Mouse (Mus musculus) forebrain, embryonic 12.5 days (tissue): ENCODE measurements around the gene Kifc3. TPM values are rescaled to one million over a fixed set of nuclear protein-coding genes. Genes with fewer than 3 reads are reported as not detected.

Experiments
- ATAC-seq: fragments of 200-750 bp; cut with Nextera tagmentation; 2 replicates; pipeline ENCODE4 v1.8.0; 2017; ENCODE audit warnings: moderate TSS enrichment; ENCODE audit not compliant: low FRiP score
- H3K27ac ChIP-seq: fragments of 300-500 bp; sonication (generic); 2 replicates; pipeline ENCODE4 v1.5.1; 2016; ENCODE audit warnings: mild to moderate bottlenecking
- H3K27me3 ChIP-seq: fragments of 300-500 bp; sonication (generic); 2 replicates; pipeline ENCODE4 v1.6.1; 2016; ENCODE audit warnings: mild to moderate bottlenecking
- H3K36me3 ChIP-seq: fragments of 300-500 bp; sonication (generic); replicated peaks from 2 replicates; pipeline ENCODE4 v1.6.1; 2016; ENCODE audit warnings: mild to moderate bottlenecking
- H3K4me1 ChIP-seq: fragments of 300-500 bp; sonication (generic); 2 replicates; pipeline ENCODE4 v1.6.1; 2016
- H3K4me2 ChIP-seq: fragments of 300-500 bp; sonication (generic); 2 replicates; pipeline ENCODE4 v1.6.1; 2016; ENCODE audit warnings: mild to moderate bottlenecking, moderate library complexity
- H3K4me3 ChIP-seq: fragments of 300-500 bp; sonication (generic); replicated peaks from 2 replicates; pipeline ENCODE4 v1.5.1; 2016; ENCODE audit warnings: mild to moderate bottlenecking
- H3K9ac ChIP-seq: fragments of 300-500 bp; sonication (generic); 2 replicates; pipeline ENCODE4 v1.6.1; 2016; ENCODE audit warnings: mild to moderate bottlenecking
- H3K9me3 ChIP-seq: fragments of 300-500 bp; sonication (generic); 2 replicates; pipeline ENCODE4 v1.6.1; 2016
- WGBS: fragments of 180-500 bp; shearing (Covaris S2); methylation state at CpG from one replicate; pipeline ENCODE4 v1.1.7; 2016; 5-methylcytosine and 5-hydroxymethylcytosine counted together
- polyA plus RNA-seq: library from polyadenylated mRNA; unstranded; fragments of >200 nt; fragmentation: Nextera tagmentation; extraction: Ambion mirVana; gene quantifications from 2 replicates; pipeline ENCODE4 v1.2.1, GENCODE M21; 2016

The Kifc3 gene
- polyA plus RNA-seq, 1 experiment from 2014 or later = 8.3 TPM

DNA sequence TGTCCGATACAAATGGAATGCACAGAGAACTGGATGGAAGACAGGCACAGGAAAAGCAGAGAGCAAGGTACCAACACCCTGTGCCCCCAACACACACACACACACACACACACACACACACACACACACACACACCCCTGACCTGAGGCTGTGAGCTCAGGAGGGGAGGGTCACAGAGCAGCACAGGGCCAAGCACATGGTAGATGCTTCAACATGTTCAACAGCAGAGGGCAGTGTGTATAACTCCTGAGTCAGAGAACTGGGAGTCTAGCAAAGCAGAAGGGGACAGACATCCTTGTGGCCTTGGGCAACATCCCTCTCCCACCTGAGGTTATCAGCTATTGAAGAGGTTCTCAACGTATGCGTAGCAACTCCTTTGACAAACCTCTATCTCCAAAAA lies 88.9 kb downstream of the Kifc3 start:
- Histone ChIP-seq H3K4me2 (no peak overlapping the region), H3K36me3 (no peaks in the 10 kb centered on the region), H3K4me1 (no peaks in the 10 kb centered on the region), H3K27me3 (no peaks in the 10 kb centered on the region), H3K9me3 (no peaks in the 10 kb centered on the region), H3K9ac (no peak overlapping the region), H3K4me3 (no peak overlapping the region), H3K27ac (no peak overlapping the region)
- ATAC-seq = peak; percentile 61; the same call in 1 of the 2 replicates
- 83% methylated on average over 3 of the region's 3 CpGs for WGBS

DNA sequence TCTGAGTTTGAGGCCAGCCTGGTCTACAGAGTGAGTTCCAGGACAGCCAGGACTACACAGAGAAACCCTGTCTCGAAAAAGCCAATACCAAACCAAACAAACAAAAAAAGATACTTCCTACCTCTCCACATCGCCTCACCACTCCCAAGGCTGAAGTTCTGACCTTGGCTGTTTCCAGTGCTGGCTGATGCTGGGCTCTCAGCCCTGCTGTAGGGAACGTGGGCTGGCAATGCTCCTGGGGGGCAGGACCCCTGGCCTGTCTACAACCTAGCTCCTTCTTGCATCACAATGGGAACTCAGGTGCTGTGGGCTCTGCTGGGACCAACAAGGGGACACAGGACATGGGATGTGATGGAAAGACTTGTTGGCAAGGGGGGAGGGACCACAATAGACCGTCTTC lies 89.5 kb downstream of the Kifc3 start:
- WGBS = 79% methylated on average over 4 of the region's 4 CpGs
- no peaks in the 10 kb centered on the region for H3K9me3 ChIP-seq
- H3K4me3 ChIP-seq = no peak overlapping the region
- H3K9ac ChIP-seq = no peak overlapping the region
- ATAC-seq = no peak
- no peaks in the 10 kb centered on the region for H3K27me3 ChIP-seq
- no peaks in the 10 kb centered on the region for H3K4me1 ChIP-seq
- no peak overlapping the region for H3K4me2 ChIP-seq
- no peak overlapping the region for H3K27ac ChIP-seq
- 0 out of 2 replicates have a peak, but pooled peaks cover 2% of the 10 kb centered on the region for H3K36me3 ChIP-seq

DNA sequence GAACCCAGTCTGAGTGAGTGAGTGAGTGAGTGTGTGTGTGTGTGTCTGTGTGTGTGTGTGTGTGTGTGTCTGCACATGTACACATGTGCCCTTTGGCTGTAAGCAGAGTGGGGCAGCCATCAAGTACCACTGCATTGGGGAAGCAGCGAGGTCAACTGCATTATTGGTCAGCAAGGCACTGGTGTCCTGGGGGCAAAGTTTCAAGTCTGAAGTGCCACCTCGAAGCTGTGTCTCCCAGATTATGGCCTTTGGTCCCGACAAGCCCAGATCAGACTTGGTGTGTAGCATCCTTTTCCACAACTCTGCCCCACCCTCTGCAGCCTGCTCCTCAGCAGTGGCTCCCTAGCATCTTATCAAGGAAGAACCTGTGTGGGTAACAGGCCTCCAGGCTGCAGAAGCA lies 90.0 kb downstream of the Kifc3 start:
- no peak for ATAC-seq
- Histone ChIP-seq H3K4me2 (no peak overlapping the region), H3K4me1 (no peaks in the 10 kb centered on the region), H3K4me3 (no peak overlapping the region), H3K36me3 (0 out of 2 replicates have a peak, but pooled peaks cover 5% of the 10 kb centered on the region), H3K27me3 (no peaks in the 10 kb centered on the region), H3K9ac (no peak overlapping the region), H3K9me3 (no peaks in the 10 kb centered on the region), H3K27ac (no peak overlapping the region)
- whole genome bisulfite sequencing = 89% methylated on average over 3 of the region's 3 CpGs

DNA sequence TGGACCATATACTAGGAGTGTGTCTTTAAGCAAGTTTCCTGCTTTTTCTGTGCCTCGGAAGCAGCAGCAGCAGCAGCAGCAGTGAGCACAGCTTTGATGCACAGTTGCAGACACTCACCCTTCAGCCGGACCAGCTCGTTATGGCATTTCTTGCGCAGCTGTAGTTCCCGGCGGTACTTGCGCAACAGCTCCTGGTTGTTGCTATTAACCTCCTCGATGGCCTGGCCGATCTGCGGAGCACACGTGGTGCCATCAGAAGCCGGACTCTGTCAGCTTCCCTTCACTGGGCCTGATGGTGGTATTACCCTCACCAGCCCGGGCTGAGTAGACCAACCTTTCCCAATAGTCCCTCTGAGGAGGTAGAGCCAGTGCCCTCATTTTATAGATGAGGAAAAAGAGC lies 95.3 kb downstream of the Kifc3 start:
- Histone ChIP-seq H3K27ac (no peak overlapping the region), H3K27me3 (no peaks in the 10 kb centered on the region), H3K36me3 (0 out of 2 replicates have a peak, but pooled peaks cover 5% of the 10 kb centered on the region), H3K4me3 (no peak overlapping the region), H3K9me3 (no peaks in the 10 kb centered on the region), H3K4me1 (no peaks in the 10 kb centered on the region), H3K4me2 (no peak overlapping the region), H3K9ac (no peak overlapping the region)
- ATAC-seq = no peak
- 83% methylated on average over 13 of the region's 13 CpGs for WGBS

DNA sequence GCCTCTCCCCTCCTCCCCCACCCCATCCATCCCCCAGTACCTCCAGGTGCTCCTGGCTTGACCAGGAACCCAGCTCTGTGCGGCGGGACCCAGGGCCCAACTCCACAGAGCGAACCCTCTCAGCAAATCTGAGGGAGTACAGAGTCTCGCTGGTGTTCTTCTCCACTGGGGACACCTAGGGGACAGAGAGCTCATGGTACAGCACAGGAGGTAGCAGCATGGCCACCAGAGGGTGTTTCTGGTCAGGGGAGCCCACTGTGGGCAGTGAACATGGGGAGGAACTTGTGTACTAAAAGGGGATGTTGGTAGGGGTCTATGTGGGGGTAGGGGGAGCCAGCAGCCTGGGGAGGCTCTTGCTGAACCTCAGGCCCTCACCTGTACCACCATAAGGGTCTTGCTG lies 100.6 kb downstream of the Kifc3 start:
- no peak for ATAC-seq
- Histone ChIP-seq H3K4me1 (no peaks in the 10 kb centered on the region), H3K4me3 (no peak overlapping the region), H3K36me3 (peaks cover 32% of the 10 kb centered on the region), H3K4me2 (no peak overlapping the region), H3K27ac (no peak overlapping the region), H3K27me3 (no peaks in the 10 kb centered on the region), H3K9ac (no peak overlapping the region), H3K9me3 (no peaks in the 10 kb centered on the region)
- 77% methylated on average over 4 of the region's 4 CpGs for WGBS

DNA sequence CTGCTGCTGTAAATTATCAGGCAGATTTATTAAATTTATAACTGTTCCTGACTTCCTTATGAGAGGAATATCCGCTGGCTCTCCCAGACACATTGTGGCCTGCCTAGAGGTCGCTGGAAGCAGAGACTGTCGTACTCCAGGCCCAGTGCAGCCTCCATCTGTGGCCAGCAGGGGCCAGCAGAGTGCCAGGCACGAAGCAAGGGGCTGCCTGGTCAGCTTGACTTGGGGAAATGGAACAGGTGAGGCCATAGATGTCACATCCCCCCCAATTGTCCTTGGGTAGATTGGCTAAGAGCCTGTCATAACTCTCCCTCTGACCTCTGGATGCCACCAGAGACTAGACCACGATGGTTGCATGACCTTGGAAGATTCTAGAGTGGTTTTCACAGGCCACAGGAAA lies 103.6 kb downstream of the Kifc3 start:
- Histone ChIP-seq H3K4me1 (no peaks in the 10 kb centered on the region), H3K9me3 (no peaks in the 10 kb centered on the region), H3K27me3 (no peaks in the 10 kb centered on the region), H3K4me3 (no peak overlapping the region), H3K9ac (no peak overlapping the region), H3K4me2 (no peak overlapping the region), H3K36me3 (peaks cover 62% of the 10 kb centered on the region), H3K27ac (no peak overlapping the region)
- ATAC-seq = 0 out of 2 replicates have a peak, but pooled peaks have one; percentile 24
- WGBS = 25% methylated on average over 5 of the region's 5 CpGs

DNA sequence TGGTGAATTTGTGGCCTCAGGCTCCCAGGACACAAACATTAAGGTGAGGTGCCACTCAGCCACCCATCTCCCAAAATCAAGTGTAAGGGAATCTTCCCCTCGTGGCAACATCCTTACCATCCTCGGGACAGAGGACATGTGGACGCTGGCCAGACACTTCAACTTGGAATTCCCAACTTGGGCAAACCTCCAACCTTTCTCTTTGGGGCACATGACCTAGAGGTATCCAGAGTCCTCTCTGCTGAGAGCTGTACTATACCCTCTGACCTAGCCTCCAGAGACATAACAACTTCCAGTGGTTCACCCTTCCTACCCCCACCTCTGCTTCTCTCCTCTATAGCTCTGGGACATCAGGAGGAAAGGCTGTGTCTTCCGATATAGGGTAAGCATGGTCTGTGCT lies 109.0 kb downstream of the Kifc3 start:
- no peaks in the 10 kb centered on the region for H3K27me3 ChIP-seq
- H3K4me2 ChIP-seq = no peak overlapping the region
- H3K9me3 ChIP-seq = no peaks in the 10 kb centered on the region
- H3K4me3 ChIP-seq = no peak overlapping the region
- no peak overlapping the region for H3K9ac ChIP-seq
- 88% methylated on average over 4 of the region's 4 CpGs for WGBS
- no peak overlapping the region for H3K27ac ChIP-seq
- no peak for ATAC-seq
- no peaks in the 10 kb centered on the region for H3K4me1 ChIP-seq
- peaks cover 89% of the 10 kb centered on the region for H3K36me3 ChIP-seq

DNA sequence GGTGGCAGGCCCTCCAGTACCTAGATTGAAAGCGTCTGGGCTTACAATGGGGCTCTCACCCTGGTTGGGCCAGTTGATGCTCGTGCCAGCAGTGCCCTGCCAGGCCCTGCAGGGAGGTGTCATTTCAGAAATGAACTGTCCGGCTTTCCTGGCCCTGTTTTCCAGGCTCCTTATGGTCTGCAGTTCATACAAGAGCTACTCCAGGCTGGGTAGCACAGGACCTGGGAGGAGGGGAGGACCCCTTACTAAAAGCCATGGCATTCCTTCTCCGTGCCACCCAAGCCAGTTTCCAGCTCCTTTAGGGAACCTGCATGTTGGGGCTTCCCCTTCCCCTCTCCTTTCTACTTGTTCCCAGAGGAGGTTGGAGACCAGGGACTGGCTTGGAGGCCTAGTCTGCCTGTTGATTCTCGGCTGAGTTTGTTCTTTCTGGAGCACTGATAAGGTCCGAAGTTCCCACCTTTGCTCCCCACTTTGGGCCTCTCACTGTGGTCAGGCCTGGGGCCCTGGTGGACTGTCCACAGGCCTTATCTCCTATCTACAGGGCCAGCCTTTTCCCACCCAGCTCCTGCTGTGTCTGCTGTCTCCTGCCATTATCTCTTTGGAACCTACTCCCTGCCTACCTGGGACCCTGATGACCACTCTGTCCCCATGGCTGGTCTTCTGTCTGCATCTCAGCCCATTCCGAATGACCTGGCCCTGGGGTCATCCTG lies 117.0 kb downstream of the Kifc3 start:
- Histone ChIP-seq H3K9ac (no peak overlapping the region), H3K9me3 (no peaks in the 10 kb centered on the region), H3K36me3 (peaks cover 64% of the 10 kb centered on the region), H3K4me2 (no peak overlapping the region), H3K27ac (no peak overlapping the region), H3K27me3 (no peaks in the 10 kb centered on the region), H3K4me1 (peaks cover 13% of the 10 kb centered on the region), H3K4me3 (no peak overlapping the region)
- no peak for ATAC-seq
- WGBS = 92% methylated on average over 7 of the region's 7 CpGs

DNA sequence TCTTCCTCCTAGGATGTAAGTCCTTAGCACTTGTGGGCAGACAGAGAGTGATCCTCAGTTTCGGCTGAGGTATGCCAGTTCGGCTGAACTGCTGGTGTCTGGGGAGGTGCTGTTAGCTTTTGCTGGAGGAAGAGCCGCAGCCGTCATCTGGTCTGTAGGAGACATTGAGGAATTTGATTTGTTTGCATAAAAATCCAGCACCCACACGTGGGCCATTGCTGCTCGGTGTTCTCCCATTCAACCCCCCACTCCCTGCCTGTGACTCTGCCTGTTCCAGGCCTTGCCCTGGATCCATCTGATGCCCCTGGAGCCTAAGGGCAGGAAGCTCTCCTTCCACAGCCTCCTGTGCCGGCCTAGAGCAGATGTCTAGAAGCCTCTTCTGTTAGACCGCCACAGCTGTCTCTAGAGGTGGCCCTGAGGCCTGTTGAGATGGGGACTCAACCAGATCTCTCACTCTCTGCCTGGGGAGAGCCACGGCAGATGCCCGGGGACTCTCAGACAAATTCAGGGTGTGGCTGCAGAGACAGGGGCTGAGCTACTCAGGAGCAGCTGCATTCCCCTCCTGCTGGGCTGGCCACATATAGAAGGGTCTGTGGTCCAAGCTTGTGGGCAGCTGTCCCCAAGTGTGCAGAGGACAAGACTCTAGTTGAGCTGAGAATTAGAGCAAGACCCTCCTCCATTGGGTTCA lies 117.7 kb downstream of the Kifc3 start:
- 87% methylated on average over 10 of the region's 10 CpGs for WGBS
- Histone ChIP-seq H3K4me1 (peaks cover 18% of the 10 kb centered on the region), H3K4me3 (no peak overlapping the region), H3K36me3 (peaks cover 57% of the 10 kb centered on the region), H3K9me3 (no peaks in the 10 kb centered on the region), H3K9ac (no peak overlapping the region), H3K27ac (no peak overlapping the region), H3K4me2 (no peak overlapping the region), H3K27me3 (no peaks in the 10 kb centered on the region)
- ATAC-seq = no peak

DNA sequence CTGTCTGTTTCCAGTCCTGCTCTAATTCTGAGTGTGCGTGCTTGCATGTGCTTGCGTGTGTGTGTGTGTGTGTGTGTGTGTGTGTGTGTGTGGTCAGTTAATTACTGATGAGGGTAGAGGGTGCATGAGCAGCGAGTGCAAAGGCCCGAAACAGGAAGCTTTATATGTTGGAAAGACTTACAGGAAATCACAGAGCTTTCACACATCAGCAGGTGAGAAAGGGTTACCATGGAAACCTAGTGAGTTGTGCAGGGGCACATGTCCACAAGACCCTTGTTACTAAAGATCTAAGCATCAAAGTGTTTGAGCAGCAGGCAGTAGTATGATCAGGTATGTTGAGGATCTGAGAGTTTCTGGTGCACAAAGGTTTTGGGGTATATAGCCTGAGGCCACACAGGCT lies 118.4 kb downstream of the Kifc3 start:
- Histone ChIP-seq H3K27ac (no peak overlapping the region), H3K4me2 (no peak overlapping the region), H3K27me3 (no peaks in the 10 kb centered on the region), H3K9me3 (no peaks in the 10 kb centered on the region), H3K9ac (no peak overlapping the region), H3K4me3 (no peak overlapping the region), H3K36me3 (peaks cover 52% of the 10 kb centered on the region), H3K4me1 (peaks cover 18% of the 10 kb centered on the region)
- ATAC-seq = no peak
- 89% methylated on average over 4 of the region's 4 CpGs for WGBS

DNA sequence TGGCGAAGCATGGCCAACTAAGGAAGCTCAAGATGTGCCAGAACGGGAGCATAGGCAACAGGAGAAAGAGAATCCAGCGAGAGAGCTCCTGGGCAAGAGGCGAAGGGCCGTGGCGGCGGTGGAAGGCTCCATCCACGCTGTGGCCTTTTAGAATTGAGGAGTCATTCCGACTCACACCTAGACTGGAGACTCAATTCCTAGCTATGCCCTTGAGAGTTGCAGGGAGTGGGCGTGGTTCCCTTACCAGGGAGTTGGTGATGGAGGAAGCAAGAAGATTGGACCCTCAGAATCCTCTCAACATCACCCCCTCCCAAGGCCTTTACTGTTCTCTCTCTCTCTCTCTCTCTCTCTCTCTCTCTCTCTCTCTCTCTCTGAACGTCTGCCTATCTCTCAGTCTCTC lies 121.0 kb downstream of the Kifc3 start:
- H3K4me2 ChIP-seq = peak overlapping the region; percentile 94
- WGBS = 5% methylated on average over 11 of the region's 11 CpGs
- H3K27me3 ChIP-seq = peaks cover 10% of the 10 kb centered on the region; the same call in 1 of the 2 replicates
- no peak for ATAC-seq
- H3K4me1 ChIP-seq = peaks cover 18% of the 10 kb centered on the region
- H3K4me3 ChIP-seq = peak overlapping the region; percentile 84
- no peaks in the 10 kb centered on the region for H3K9me3 ChIP-seq
- H3K27ac ChIP-seq = peak overlapping the region; percentile 78
- H3K9ac ChIP-seq = peak overlapping the region; percentile 87
- peaks cover 26% of the 10 kb centered on the region for H3K36me3 ChIP-seq

DNA sequence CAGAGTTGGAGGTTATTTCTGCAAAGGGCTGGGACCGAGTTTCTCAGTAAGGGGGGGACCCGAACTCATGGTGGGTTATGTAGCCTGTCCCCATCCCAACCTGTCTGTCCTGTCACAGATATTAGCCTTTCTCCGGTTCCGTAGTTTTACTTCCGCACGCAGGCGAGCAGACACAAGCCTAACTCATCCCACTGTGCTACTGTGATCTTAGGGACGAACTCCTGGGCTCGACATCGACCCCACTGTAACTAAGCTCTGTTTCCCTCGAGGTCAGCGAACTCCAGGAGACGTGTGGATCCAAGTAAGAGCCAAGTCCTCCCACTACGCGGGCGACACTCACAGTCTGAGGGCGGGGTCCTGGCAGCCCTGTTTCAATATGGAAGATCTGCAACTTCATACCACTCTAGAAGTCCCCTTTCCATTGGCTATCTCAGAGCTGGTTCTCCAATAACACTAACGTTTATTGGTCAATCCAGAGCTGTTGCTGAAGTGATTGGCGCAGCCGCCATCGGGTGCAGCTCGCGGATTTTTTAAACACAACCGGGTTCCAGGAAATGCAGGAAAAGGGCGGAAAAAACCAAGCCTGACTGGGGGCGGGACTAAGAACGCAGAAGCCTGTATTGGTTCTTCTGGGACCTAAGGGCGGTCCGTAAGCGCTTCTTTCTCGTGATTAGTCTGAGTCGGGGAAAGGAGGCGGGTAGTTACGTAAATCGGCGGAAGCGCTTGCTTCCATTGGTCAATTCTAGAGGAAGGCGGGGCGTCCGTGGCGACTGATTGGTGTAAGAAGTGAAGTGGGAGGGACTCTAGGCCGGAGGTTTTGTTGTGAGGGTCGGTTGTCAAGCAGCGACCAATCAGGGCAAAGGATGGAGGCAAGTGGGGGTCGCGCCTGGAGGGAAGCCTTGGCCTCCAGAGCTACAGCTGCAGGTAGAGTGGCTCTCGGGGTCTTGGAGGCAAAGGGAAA lies 122.0 kb downstream of the Kifc3 start, which contains the start of gene Katnb1:
TSS of gene Katnb1 (plus strand) at position 806 of the 961 bp plus-strand sequence.
- ATAC-seq = peak; percentile 98
- peak within 1 kb of the TSS; percentile 84 for H3K4me3 ChIP-seq
- H3K27ac ChIP-seq = peak within 1 kb of the TSS; percentile 78
- peaks cover 10% of the 10 kb centered on the region; the same call in 1 of the 2 replicates for H3K27me3 ChIP-seq
- no peaks in the 10 kb centered on the region for H3K9me3 ChIP-seq
- H3K36me3 ChIP-seq = peaks cover 20% of the 10 kb centered on the region
- under 1% methylated on average over 47 of the region's 47 CpGs for WGBS
- H3K4me2 ChIP-seq = peak within 1 kb of the TSS; percentile 94
- peak within 1 kb of the TSS; percentile 87 for H3K9ac ChIP-seq
- H3K4me1 ChIP-seq = peaks cover 18% of the 10 kb centered on the region
